Mouse (Mus musculus) cerebellum, adult 11 months (tissue): ENCODE data around the gene Psme1.

Source experiments
- DNase-seq: peaks from one replicate; pipeline ENCODE4 v3.0.0; 2022

Psme1 gene

DNA sequence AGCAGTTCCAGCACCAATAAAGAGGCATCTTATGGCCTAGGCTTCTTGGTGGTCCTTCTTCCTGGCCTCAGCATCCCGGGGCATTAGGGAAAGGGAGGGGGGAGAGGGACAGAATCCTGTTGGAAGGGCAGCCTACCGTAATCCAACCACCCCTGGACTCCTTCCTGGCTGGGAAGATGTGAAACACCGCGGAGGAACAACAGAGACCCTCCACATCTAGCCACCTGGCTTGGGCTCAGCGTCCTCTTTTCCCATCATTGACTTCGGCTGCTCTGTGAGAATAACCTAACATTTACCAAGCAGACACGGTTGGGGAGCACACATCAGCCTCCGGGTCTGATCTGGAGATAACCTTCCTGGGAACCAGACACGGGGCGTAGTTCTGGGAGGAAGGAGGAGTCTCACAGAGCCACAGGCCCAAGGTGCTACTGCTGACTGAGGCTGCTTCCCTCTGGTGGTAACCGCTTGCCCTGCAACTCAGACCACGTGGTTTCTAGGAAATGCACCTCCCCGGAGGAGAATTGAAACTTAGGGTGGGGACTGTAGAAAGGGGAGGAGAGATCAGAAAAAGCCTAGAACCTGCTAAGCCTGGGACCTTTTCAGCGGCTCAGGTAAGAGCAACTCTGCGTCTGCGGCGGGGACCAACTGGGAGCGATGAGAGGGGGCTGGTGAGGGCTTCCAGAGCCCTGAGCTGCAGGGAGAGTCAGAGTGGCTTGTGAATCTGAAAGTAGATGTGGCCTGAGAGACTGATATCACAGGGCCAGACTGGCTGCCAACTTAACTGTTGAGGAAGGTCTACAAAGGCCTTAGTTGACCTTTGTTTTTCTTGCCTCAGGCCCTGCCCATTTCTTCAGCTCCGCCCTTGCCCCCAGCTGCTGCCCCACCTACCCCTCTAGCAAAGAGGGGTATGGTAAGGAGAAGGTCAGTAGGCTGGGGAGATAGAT, 26.0 kb downstream of the Psme1 start:
- peak; percentile 79 for DNase-seq

DNA sequence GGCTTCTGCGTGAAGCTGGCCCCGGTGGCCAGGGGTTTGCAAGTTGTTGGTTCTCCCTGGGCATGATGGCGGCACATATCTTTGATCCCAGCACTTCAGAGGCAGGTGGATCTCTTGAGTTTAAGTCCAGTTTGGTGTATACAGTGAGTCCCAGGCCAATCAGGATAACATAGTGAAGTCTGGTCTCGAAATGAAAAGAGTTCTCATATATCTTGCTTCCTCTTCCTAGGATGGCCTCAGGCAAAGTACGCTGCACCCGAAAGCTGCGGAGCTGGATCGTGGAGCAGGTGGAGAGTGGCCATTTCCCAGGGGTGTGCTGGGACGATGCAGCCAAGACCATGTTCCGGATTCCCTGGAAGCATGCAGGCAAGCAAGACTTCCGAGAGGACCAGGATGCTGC, 26.9 kb downstream of the Psme1 start:
- no peak for DNase-seq

DNA sequence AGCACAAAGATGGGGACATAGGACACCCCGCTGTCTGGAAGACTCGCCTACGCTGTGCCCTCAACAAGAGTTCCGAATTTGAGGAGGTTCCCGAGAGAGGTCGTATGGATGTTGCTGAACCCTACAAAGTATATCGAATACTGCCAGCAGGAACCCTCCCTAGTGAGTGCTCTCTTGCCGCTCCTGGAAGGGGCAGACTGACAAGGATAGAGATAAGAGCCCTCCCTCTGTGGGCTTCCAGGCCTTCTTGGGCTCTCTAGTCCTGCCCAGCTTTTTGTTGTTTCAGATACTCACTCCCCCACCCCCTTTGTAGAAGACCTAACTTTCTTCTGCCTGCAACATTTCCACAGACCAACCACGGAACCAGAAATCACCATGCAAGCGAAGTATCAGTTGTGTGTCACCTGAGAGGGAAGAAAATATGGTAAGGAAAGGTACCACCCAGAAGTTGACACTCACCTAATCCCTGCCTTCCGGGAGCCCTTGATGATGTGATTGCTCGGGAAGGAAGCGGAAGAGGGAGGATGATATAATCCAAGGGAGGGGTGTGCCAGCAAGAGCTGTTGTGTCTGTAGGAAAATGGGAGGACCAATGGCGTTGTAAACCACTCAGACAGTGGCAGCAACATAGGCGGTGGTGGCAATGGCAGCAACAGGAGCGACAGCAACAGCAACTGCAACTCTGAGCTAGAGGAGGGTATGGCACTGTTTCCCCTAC, 28.0 kb downstream of the Psme1 start:
- no peak for DNase-seq

DNA sequence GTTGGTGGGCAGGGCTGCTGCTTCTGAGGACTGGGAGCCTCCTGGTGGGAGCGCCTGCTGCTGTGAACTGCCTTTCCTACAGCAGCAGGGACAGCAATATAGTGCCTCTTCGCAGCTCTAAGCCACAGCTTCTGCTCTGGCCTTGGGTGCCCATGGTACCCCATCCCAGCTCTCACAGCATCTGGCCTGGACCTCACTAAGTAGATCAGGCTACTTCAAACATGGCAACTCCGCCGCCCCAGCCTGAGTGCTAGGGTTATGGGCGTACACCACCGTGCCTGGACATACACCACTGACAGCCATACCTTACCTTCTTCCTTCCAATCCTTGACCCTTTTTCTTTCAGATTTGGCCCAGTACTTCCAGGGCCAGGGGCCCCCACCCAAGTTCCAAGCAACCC, 30.4 kb downstream of the Psme1 start:
- no peak for DNase-seq

DNA sequence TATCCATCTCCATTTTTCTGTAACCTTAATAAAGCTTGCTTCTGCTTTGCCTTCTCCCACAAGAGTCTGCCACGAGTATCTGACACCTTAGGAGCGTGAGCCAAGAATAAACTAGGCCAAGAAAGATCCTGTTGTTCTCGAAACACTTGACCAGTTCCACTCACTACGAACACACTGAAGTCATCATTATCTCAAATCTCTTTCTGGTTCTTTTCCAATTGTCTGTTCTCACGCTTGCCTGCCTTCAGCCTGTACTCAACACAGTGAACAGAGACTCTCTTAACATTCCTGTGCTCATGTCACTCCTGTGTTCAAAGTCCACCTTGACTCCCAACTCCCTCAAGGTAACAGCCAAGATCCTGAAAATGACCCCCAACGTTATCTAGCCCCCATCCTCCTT, 35.4 kb downstream of the Psme1 start:
- DNase-seq, result no peak

DNA sequence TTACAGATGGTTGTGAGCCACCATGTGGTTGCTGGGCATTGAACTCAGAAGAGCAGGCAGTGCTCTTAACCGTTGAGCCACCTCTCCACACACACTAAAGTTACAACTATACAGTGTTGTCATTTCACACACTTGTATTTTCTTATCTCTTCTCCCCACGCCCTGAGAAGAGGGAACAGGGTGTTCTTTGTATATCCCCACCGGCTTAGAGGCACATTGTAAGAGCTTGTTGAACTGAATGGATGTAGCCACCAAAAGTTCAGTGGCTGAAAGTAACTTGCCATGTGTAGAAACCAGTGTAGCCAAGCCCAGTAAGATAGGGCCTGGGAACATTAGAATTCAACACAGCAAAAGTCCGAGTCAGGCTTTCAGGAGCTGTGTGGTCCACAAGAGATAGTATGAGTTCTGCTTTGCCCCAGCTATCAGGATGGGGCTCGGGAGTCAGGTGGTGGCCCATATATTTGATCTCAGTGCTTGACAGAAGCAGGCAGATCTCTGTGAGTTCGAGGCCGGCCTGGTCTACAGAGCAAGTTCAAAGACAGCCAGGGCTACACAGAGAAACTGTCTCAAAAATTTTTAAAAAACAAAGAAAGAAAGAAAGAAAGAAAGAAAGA, 36.7 kb downstream of the Psme1 start:
- DNase-seq, result no peak

DNA sequence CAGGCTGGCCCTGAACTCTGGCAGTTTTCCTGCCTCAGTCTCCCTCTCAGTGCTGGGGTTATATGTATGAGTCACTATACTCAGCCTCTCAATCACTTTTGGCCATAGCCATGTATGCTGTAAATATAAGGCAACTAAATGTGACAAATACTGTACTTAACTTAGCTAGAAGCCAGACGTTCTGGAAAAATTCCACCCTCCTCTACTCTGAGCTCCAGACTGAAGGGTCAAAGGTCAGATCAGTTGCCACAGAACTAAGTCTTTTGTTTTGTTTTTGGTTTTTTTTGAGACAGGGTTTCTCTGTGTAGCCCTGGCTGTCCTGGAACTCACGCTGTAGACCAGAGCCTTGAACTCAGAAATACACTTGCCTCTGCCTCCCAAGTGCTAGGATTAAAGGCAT, 38.0 kb downstream of the Psme1 start:
- no peak for DNase-seq

DNA sequence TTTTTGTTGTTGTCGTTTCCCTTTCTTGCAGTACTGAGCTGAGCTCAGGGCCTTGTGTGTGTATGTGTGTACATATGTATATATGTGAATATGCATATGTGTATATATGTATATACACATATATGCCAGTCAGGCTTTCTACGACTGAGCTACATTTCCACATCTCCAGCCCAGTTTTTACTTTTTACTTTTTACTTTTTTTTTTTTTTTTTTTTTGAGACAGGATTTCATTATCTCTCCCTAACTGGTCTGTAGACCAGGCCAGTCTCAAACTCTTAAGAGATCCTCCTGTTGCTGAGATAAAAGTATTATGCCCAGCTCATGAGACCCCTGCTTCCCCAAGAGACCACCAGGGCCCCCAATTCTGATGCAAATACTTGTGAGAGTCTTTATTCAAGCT, 38.9 kb downstream of the Psme1 start:
- no peak for DNase-seq

DNA sequence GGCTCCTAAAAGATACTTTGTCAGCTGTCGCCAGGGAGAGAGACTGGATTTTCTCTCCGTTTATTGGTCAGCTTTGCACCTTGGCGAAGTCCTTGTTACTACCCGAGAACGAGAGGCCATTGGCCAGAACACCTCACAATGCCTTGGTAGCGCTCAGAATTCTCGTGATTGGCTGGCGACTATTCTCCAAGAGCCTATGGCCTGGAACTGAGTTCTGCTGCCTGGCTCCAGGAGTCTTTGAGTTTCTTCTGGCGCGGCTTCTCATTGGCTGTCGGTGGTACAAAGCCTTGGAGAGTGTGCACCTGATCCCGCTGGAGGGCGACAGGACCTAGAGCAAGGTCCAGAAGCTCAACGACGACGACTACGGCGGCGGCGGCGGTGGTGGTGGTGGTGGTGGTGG, 39.9 kb downstream of the Psme1 start, which contains the start of gene Rec8:
TSS of gene Rec8 (plus strand) at position 216 of the 400 bp plus-strand sequence.
- peak; percentile 63 for DNase-seq

DNA sequence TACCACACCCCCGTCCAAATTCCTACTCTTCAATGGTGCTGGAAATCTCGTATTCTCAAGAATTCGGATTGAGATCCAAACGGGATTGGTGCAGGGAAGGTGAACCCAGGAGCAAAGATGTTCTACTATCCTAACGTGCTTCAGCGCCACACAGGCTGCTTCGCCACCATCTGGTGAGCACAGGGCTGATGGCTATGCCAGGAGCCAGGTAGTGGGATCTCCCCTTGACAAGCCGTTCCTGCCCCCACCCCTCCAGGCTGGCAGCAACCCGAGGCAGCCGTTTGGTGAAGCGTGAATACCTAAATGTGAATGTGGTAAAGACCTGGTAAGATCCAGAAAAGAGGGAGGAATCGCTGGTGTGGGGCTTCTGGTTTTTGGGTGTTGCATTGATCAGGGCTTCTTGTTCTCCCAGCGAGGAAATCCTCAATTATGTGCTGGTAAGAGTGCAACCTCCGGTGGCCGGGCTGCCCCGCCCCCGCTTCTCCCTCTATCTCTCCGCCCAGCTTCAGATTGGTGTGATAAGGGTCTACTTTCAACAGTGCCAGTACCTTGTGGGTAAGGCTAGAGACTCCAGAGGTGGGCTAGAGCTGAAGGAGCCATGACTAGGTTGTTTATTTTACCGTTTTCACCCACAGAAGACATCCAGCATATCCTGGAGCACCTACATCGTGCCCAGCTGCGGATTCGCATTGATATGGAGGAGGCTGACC, 40.7 kb downstream of the Psme1 start:
- DNase-seq, result peak; percentile 26

DNA sequence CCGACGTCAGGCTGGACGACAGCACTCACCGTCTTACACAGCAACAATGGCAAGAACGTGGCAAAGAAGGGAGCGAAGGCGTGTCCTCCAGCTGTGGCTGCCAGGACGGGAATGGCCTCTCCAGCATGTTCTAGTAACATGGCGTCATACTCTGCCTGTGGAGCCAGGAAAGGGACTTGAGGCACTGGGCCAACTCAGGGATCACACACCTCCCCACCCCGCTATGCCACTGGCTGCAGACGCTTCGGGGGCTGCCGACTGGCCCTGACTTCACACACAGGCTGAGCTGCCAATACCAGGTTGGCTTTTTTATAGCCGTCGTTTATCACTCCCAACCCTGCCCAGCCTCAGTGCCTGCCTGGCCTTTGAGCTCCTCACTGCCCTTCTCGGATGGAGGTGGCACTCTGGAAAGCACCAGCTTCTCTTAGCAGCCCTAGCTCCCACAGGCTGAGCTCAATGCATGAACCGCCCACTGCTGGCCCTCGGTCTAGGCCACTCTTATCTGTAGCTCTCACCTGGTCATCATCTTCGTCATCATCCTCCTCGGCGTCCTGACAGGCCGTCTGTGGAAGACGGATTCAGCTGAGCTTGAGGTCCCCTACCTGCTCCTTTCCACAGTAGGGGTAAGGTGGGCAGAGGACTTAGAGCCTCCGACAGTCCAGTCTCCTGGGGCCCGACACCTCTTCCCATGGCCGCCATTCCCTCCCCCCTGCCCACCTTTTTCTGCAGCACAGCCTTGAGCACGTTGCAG, 50.3 kb downstream of the Psme1 start:
- DNase-seq, result no peak

DNA sequence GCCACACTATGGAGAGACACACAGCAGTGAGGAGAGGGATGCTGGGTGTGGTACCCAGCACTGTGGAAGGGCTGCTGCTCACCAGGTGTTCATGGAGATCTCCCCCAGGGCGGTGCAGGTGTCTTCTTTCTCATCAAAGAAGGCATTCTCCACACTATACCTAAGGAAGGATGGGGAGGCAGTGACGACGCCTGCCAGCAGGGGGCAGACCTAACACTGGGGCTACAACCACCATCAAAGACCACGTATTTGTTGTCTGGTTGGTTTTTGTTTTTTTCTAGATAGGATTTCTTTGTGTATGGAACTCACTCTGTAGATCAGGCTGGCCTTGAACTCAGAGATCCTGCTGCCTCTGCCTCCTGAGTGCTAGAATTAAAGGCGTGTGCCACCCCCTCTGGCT, 51.4 kb downstream of the Psme1 start:
- DNase-seq, result no peak
